Mouse (Mus musculus): ENCODE measurements at regions not wholly inside any gene's neighbourhood (a gene's known extent, or its start where the extent isn't known, plus 50 kb on each side); places are given as distances from the start of the nearest gene placed in this dataset.

GRCm38 (mm10) chr7:116606751-116607483, 102.7 kb downstream of the Nucb2 start:
- TF ChIP-seq EP300 (IDR thresholded peaks at IDR 0.05; ENCODE audit: low read depth): no peak
- no peak for TF ChIP-seq CTCF (IDR thresholded peaks at IDR 0.05; ENCODE audit: low read depth)
